Mouse (Mus musculus): ENCODE data around the gene Gm867.

The Gm867 gene

DNA sequence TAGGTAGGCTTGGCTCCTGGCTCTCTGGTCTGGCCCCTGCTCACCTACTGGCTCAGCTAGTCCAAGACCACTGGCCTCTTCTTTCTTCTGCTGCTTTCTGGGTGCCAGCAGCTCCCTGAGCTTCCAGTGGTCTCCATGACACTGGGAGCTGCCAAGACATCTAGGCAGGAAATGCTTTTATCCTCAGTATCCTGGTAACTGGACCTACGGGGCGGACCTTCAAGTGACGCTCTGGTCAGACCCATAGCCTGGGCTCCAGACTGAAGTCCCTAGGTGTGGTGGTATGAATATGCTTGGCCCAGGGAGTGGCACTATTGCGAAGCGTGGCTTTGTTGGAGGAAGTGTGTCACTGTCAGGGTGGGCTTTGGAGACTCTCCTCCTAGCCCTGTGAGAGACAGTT, at the start of gene Gm867:
TSS of gene Gm867 (minus strand) at position 153 of the 400 bp plus-strand sequence.
- no peak for DNase-seq

DNA sequence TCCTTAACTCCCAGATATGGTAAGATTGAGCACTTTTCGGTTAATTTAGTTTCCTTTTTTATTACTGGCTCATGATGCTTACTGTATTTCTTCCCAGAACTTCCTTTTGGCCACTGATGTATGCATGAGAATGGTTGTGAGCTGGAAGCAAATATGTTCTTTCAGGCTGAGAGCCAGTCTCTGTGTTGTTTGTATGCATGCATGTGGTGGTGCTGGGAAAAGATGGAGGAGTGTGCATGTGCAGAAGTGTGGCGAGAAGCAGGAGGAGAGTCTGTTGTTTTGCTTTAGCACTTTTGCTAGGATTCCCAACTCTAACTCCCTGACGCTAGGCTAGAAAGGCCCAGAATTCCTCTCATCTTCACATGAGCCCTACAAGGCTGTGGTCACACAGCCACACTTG, 39.0 kb upstream of the Gm867 start:
- no peak for DNase-seq

DNA sequence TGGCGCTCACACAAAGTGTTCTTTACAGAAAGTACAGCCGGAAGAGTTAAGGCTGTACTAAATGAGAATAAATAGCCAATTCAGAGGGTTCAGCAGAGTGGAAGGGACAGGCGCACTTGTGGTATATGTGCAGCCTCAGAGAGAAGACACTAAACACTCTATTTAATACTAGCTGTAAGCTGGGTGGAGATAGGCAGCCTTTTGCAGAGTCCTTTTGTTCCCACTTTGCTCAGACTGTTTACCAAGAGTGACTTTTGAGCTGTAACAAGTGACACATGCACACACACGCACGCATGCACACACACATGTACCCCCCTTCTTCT, 38.3 kb upstream of the Gm867 start:
- DNase-seq: no peak

DNA sequence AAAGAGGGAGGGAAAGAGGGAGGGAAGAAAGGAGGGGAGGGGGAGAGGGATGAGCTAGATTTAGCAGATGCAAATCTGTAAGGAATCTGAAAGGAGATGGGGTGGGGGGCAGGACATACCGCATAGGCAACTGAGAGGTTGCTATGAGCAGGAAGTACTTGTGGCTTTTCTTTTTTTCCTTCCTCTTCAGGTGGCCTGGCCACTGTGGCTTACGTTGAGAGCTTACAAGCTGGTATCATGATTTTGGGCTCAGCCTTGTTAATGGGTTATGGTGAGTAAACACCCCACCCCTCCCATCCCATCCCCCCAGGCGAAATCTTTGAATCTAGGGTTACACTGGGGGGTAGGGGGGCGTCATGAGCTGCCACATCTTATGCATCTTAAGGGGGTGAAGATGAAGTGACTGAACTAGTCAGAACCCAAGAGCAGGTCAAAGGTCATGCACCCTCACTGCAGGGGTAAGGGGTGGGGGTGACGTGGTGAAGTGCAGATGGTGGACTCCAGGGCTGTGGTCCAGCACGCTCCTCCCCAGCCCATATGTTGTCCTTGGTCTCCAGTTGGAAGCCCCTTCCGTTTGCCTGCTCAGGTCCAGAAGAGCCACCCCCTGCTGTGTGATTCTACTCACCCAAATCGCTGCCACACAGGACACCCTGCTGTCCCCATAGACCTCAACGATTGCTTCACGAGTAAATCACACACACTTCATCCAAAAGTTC, 37.8 kb upstream of the Gm867 start:
- no peak for DNase-seq

DNA sequence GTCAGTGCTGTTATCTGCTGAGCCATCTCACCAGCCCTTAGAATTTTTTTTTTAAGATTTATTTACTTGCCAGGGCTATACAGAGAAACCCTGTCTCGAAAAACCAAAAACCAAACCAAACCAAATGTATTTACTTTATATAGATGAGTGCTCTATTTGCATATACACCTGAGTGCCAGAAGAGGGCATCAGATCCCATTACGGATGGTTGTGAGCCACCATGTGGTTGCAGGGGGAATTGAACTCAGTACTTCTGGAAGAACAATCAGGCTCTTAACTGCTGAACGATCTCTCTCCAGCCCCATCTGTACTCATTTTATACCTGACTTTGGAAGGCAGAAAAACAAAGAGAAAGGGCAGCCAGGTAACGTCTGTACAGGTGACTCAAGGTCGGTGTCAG, 34.7 kb upstream of the Gm867 start:
- DNase-seq: peak; percentile 12

DNA sequence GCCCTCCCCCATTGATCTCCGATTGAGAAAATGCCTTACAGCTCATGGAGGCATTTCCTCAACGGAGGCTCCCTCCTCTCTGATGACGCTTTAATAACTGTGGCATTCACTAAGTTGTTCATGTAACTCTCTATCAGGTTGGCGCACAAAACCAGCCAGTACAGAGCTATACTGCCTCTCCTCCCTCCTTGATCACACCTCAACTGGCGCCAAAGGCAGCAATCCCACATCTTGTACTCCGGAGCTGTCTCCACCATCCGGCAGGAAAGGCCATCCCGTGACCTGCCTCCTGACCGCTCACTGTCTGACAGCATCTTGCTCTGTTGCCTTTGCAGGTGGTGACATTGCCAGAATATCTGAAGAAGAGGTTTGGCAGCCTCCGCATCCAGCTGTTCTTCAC, 33.4 kb upstream of the Gm867 start:
- DNase-seq: no peak

DNA sequence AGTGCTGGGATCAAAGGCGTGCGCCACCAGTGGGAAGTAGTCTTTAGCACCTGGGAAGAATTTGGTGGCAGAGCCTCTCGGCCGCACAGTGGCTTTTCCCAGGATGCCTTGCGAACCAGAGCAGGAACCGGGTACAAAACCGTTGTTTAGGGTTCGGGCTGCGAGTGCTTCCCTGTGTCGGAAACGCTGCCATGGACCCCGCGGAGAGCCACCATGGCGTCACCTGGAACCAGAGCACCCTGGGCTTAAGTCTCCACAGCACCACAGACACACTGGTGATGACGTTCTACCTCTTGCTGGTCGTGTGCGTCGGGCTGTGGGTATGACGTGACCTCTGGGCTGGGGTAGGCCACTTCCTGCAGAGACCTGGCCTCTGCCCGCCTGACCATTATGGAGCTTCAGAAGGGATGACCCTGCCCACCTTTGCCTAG, 13.9 kb upstream of the Gm867 start, which contains the start of gene Gm5134:
TSS of gene Gm5134 (plus strand) at position 134 of the 431 bp plus-strand sequence.
- no peak for DNase-seq

DNA sequence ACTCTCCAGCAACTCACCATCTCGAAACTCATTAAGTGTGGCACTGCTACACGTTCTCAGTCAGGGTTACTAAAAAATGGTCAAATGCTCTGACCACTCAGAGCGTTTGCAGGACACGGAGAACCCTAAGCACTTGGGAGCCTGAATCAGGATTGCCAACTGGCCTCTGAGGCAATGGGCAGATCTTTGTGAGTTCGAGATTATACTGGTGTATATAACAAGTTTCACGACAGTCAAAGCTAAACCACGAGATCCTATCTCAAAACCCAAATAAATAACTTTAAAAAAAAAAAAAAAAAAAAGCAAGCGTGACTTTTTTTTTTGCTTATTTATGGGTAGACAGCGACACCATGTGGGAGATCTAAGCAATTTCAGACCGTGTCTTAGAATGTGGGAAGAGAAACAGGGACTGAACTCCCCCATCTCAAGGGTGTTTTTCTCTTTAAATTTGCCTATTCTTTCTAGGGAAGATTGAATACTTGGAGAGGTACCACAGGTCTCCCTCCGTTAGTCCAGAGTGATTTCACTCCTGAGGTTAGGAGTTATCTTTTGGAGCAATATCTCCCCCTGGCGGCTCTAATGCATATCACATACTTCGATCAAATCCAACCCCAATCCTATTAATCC, 11.1 kb upstream of the Gm867 start:
- peak; percentile 66 for DNase-seq

DNA sequence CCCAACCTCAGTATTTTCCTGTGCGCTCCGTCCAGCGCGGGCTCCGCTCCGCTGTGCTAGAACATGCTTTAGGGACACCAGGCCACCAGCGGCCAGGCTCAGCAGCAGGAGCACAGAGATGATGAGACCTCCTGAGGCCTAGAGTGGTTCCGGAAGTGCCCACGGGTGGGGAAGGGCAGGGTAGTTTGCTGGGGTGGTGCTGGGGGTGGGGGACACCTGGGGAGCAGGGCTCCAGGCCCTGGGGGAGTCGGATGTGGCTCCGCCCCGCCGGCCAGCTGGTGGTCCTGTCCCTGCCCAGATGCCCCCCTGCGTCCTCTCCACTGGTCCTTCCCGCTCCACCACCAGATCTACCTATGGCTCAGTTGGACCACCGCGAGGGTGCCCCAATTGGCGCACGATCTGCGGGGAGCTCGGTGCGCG, 10.3 kb upstream of the Gm867 start:
- peak; percentile 34 for DNase-seq

DNA sequence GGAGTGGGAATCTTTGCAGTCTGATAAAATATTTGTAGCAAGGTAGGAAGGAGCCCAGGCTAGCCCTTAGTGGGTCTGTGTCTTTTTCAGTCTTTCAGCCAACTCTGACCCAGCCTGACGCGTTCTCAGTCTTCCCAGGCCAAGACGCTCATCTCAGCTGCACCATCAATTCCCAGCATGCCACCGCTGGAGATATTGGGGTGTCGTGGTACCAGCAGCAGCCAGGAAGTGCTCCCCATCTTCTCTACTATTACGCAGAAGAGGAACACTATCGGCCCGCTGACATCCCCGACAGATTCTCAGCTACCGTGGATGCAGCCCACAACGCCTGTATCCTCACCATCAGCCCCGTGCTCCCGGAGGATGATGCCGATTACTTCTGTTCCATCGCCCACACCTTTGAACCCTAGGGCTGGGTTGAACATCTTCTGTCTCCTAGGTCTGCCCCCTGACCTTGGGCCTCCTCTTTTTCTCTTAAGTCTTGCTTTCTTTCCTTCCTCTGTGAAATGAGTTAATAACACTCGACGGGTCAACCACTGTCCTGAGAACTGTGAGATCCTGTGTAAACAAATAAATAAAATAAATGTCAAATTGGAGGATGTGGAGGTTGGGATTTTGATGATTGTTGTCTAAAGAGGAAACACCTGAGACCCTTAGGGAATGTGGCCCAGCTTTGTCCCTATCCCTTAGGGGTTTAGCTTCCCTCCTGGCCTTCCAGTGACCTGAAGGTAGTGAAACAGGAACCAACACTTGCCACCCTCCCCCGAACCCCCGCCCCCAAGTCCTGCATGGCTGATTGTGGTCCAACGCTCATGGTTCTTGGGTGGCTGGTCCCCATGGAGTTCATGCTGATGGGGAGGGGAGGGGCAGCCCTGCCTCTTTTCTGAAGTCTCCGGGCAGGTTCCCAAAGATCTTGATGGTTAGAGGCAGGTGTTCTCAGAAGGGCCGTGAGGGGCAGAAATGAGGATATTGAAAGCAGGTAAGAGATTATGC, 8.9 kb upstream of the Gm867 start:
- DNase-seq: no peak

DNA sequence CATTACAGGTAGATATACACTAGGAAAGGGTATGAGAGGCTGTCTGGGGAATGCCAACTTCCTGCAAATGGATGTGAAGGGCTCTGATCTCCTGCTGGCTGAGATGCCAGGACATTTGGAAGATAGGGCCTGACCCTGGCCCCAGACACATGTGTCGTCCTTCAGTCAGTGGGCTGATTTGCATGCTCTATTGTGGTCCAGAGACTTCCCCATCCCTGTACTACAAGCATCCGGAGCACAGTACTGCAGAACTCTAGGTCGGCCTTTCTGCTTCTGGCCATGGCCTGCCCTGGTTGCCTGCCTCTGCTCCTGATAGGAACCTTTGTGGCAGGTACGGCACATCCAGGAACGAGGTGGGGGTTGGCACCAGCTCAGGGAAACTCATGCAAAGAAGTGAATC, 7.6 kb upstream of the Gm867 start:
- no peak for DNase-seq

DNA sequence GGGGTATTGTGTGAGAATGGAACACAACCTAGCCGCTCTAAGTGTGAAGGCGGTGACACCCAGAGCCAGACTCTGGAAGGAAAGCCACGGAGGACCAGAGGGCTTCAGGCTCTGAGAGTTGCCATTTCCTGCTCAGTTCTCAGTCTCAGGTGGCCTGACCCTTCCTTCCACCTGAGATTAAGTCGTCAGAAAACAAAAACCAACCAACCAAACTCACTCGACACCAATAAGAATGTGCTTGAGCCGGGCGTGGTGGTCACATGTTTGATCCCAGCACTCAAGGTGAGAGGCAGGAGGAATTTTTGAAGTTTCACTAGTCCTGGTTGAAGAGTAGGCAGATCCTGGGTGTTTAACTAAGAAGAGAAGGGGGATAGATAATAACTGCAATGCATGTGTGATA, 5.4 kb upstream of the Gm867 start:
- DNase-seq: no peak

DNA sequence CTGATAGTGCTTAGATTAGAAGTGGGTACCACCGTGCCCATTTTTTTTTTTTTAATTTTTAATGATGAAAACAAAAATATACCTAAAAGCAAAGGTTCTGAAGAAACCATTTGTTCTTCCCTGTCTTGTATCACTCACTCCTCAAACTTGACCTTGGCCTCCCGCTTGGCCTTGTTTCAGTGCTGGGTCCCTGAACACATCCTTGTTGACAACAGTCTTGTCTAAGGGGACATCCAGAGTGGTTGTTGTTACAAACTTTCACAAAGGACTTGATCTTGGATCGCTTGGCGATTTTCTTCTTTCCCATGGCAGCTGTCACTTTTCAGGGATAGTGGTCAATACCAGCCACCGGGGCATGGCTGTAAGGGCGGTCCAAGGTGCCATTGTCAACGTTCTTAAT, 4.7 kb upstream of the Gm867 start:
- DNase-seq: no peak

DNA sequence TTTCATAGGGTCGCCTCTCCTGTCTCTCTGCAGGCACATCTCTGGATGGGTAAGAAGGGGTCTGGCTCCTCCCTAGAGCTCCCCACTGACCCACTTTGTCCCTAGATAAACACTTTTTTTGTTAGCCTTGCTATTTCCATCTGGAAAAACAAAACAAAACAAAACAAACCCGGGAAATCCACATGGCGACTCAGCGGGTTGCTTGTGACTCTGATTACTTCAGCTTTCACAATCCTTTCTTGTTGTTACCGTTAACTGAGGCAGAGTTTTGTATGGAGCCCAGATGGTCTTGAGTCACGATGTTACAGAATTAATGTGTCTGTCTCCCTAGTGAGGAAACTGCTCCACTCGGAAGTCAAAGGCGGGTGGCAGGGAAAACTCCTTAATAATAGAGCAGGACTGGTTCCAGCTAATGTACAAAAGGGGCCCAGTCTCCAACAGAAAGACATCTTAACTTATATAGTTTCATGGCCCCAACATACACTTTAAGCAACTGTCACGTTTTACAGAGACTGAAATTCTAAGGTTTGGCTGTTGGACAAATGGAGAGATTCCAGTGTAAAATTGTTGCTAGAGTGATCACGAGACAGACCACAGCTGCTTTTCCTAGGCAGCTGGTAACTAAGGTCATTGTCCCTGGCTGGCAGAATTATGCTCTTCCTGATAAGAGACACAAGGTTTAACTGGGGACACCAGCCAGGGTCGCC, 3.7 kb upstream of the Gm867 start:
- DNase-seq: no peak

DNA sequence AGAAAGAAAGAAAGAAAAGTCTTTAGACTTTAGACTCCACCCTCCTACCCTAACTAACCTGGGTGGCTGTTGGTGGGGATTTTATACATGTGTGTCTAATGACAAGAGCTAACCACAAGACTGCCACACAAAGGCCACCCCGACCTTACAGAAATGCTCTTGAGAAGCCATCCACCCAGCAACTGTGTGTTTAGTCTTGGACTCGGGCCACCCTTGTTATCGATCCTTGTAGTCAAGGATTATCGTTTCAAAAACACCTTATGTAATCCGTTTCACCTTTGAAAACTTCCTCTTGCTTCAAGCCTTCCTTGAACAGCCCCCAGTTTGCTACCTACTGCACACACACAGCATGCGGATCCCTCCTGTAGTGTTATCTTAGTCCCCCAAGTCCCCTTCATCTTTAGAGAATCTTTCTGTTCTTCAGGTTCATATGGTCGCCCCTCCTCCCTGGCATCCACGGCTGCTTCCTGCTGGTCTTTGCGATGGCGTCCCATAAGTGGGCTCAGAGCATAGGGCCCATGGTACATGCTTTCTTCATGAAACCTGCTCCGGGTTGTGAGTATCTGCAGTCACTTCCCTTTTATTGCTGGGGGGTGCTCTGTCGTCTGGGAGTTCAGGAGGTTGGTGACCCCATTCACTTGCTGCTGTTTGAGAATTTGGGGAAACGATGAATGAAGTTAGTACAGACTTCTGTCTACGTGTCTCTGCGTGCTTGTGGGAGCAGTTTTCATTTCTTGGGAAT, 2.4 kb upstream of the Gm867 start, which contains the start of gene Vpreb3:
TSS of gene Vpreb3 (plus strand) at position 322 of the 742 bp plus-strand sequence.
- no peak for DNase-seq

DNA sequence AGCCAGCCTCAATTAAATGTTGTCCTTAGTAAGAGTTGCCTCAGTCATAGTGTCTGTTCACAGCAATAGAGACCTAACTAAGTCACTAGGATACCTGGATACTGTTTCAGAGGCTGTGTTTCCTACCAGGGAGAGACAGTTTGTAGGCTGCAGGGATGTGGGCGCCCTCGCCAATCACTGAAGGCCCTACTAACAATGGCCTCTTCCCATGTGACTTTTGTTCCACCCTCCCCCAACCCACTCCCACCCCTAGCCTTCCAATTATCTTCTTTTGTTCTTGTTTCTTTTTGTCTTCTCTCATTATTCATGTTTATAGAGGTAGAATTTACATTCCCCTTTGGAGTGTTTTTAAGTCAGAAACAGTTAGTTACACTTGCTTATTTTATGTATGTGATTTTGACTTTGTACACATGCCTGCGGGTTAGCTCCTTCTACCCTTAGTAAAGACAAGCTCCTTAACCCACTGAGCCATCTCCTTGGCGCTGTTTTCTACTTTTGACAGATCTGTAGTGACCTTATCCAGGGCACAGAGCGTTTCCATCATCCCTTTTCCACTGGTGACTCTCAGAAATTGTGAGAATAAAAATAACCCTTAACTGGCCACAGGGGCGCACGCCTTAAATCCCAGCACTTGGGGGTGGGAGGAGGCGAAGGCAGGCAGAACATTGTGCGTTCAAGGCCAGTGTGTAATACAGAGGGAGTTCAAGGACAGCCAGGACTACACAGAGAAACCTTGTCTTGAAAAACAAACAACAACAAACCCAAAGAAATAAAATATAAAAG, 761 bp upstream of the Gm867 start:
- DNase-seq: no peak

DNA sequence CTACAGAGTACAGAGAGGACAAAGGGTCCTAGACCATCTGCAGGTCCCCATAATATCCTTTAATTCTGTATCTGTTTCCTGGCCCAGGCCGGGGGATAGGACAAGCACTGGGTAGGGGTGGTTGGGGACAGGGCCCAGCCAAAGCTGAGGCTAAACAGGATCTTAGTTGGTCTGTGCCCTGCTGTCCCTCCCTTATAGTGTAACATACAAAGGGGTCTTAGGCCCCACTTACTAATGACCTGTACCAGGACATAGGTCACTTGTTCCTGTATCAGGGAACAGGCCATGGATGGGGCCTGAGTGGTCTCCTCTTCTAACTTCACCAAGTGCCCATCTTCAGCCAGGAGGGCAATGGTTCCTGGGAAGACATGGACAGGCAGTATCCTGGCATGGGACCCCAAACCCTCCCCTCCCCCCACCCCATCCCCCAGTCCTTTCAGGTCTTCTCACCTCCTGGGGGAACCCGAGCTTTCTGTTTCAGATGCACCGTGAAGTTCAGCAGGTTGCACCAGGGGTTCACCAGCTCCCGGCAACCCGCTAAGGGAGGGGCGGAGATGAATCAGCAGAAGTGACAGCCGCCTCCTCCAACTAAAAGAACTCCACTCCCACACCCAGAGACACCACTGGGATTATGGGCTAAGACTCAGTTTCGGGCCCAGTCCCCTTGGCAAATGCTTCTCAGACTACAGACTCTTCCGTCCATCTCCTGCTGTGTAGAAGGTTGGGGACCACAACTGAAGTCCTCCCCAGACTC, 814 bp downstream of the Gm867 start:
- no peak for DNase-seq

DNA sequence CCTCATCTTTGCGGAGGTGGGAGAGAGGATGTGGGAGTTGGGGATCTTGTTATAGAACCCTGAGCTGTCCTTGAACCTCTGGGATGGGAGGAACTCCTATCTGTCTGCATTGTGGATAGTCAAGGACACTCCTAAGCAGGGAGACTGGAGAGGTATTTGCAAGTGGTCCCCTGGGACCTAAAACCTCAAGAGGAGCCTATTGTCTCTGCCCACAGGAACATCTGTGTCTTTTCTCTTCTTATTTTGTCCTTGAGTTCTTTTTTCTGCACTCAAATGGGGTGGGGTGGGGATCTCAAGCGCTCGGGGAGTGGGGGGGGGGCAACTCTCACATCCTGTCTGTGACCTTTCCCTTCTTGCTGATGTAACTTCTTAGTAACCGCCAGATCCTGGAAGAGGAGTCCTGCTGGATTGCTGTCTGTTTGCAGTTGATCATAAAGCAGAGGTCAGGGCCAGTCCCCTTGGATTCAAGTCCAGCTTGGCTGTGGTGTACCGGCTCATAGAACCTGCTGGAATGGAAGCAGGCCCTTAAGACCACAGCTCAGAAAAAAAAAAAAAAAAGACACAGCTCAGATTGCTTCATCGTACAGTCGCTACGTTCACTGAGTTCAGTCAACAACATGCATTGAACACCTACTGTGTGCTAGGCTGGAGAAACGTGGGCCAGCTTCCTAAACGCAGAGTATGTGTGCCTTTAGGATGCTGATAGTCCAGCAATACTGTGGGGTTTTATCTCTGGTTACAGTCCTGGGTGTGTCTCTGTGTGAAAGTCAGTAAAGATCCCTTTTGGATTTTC, 2.4 kb downstream of the Gm867 start:
- DNase-seq: no peak

DNA sequence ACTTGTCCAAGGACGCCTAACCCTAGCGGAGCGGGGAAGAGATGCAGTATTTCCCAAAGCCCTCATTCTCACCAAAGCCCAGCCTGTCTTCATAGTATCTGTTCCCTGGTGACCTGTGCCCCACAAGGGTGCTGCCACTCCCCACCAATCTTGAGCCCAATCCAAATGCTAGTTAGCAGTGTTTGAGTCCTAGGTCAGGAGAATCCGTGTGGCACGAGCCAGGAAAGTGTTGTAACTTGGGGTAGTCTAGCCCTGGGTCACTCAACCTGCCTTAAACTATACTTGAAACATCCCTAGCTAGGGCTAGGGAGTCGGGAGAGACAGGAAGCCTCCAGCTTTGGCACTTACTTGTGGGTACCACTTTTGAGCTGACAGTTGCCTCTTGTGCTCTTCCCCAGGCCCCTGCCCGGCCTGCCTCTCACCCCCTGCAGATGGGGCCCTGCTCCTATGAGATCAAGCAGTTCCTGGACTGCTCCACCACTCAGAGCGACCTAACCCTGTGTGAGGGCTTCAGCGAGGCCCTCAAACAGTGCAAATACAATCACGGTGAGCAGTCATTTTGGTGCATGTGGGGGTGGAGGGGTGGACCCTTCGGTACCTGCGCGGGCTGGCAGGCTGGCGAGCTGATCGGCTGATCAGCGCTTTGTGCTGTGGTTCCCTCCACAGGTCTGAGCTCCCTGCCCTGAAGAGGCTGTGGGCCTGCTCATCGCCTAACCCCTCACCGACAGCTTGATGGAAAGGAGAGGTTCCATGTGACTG, 3.4 kb downstream of the Gm867 start:
- peak; percentile 34 for DNase-seq
